Comparison of ENCODE assay signal across 19 mouse cellular contexts in genomic region chr2:28121309-28121708, GRCm38 (mm10). TPM values are rescaled to one million over a fixed set of nuclear protein-coding genes. Genes with fewer than 3 reads are reported as not detected.
"Had no signal": no experiment of that assay in that cellular context is flagged by ENCODE, and none has a peak within 500 bp of the region (broad histone marks: within the 10 kb centered on the region; RNA-seq: fewer than 3 reads in every experiment).

No protein-coding gene starts in this region.

- H3K9ac ChIP-seq: liver, embryonic 13.5 days; liver, embryonic 15.5 days; liver, postnatal 0 days; lung, embryonic 15.5 days; midbrain, embryonic 13.5 days; midbrain, embryonic 15.5 days; neural tube, embryonic 12.5 days; stomach, embryonic 15.5 days had no signal

- H3K4me1 ChIP-seq: liver, embryonic 15.5 days; lung, embryonic 15.5 days; megakaryocyte, embryonic 14.5 days; stomach, embryonic 15.5 days had no signal

- H3K4me3 ChIP-seq: liver, embryonic 13.5 days; liver, embryonic 15.5 days; lung, embryonic 15.5 days; megakaryocyte, embryonic 14.5 days; midbrain, embryonic 13.5 days; midbrain, embryonic 15.5 days; neural tube, embryonic 12.5 days; stomach, embryonic 15.5 days had no signal

- H3K27me3 ChIP-seq: midbrain, embryonic 13.5 days; midbrain, embryonic 15.5 days; neural tube, embryonic 12.5 days; stomach, embryonic 15.5 days had no signal

- H3K27ac ChIP-seq: liver, embryonic 13.5 days; liver, embryonic 15.5 days; lung, embryonic 15.5 days; macrophage; midbrain, embryonic 13.5 days; midbrain, embryonic 15.5 days; neural tube, embryonic 12.5 days; stomach, embryonic 15.5 days had no signal

- H3K36me3 ChIP-seq: liver, embryonic 13.5 days; liver, embryonic 15.5 days; lung, embryonic 15.5 days; midbrain, embryonic 13.5 days; midbrain, embryonic 15.5 days; neural tube, embryonic 12.5 days; stomach, embryonic 15.5 days had no signal

- ATAC-seq: liver, postnatal 0 days; midbrain, embryonic 13.5 days; midbrain, embryonic 15.5 days had no signal

- H3K9me3 ChIP-seq: liver, embryonic 15.5 days; lung, embryonic 15.5 days; midbrain, embryonic 15.5 days; neural tube, embryonic 12.5 days; stomach, embryonic 15.5 days had no signal

- DNase-seq: liver; liver, embryonic 13.5 days; liver, postnatal 0 days; right cerebral cortex, postnatal 14 days; thymus, adult 18-20 months; thymus, postnatal 14 days; thymus, postnatal 36 days had no signal

- H3K4me2 ChIP-seq: liver, embryonic 11.5 days; liver, embryonic 13.5 days; liver, embryonic 15.5 days; lung, embryonic 15.5 days; midbrain, embryonic 11.5 days; midbrain, embryonic 13.5 days; midbrain, embryonic 15.5 days; neural tube, embryonic 12.5 days; stomach, embryonic 15.5 days had no signal

RNA-seq across cellular contexts. Expression of gene Fcnb, which starts 36.6 kb away (rescaled TPM):
- polyA plus RNA-seq: midbrain, embryonic 13.5 days; midbrain, embryonic 15.5 days; midbrain, postnatal 0 days; neural tube, embryonic 14.5 days had no signal
